Mouse (Mus musculus) heart, postnatal 0 days (tissue): ENCODE measurements at regions not wholly inside any gene's neighbourhood (a gene's known extent, or its start where the extent isn't known, plus 50 kb on each side); places are given as distances from the start of the nearest gene placed in this dataset.

Experiments
- ATAC-seq: fragments of 200-750 bp; cut with Nextera tagmentation; 2 replicates; pipeline ENCODE4 v1.8.0; 2017; ENCODE audit warnings: low read depth, moderate number of reproducible peaks, moderate library complexity; ENCODE audit not compliant: insufficient read depth
- DNase-seq: peaks from one replicate; pipeline ENCODE4 v3.0.0-alpha.2; 2016; ENCODE audit warnings: low spot score
- H3K27ac ChIP-seq: fragments of 300-500 bp; sonication (generic); 2 replicates; pipeline ENCODE4 v1.5.1; 2014; ENCODE audit warnings: low read depth, mild to moderate bottlenecking
- H3K27me3 ChIP-seq: fragments of 300-500 bp; sonication (generic); 2 replicates; pipeline ENCODE4 v1.6.1; 2014; ENCODE audit warnings: low read length, mixed read lengths; ENCODE audit not compliant: control insufficient read depth, insufficient read depth
- H3K36me3 ChIP-seq: fragments of 300-500 bp; sonication (generic); replicated peaks from 2 replicates; pipeline ENCODE4 v1.6.1; 2014; ENCODE audit warnings: low read length, mixed read lengths; ENCODE audit not compliant: control insufficient read depth, insufficient read depth
- H3K4me1 ChIP-seq: fragments of 300-500 bp; sonication (generic); 2 replicates; pipeline ENCODE4 v1.6.1; 2014; ENCODE audit warnings: antibody characterized with exemption; ENCODE audit not compliant: control insufficient read depth, insufficient read depth
- H3K4me2 ChIP-seq: fragments of 300-500 bp; sonication (generic); 2 replicates; pipeline ENCODE4 v1.6.1; 2014; ENCODE audit warnings: low read depth, mild to moderate bottlenecking, low read length, moderate library complexity
- H3K4me3 ChIP-seq: fragments of 300-500 bp; sonication (generic); 2 replicates; pipeline ENCODE4 v1.5.1; 2014; ENCODE audit warnings: low read depth, low read length
- H3K9ac ChIP-seq: fragments of 300-500 bp; sonication (generic); replicated peaks from 2 replicates; pipeline ENCODE4 v1.6.1; 2014; ENCODE audit warnings: low read depth, low read length, mixed read lengths
- H3K9me3 ChIP-seq: fragments of 300-500 bp; sonication (generic); replicated peaks from 2 replicates; pipeline ENCODE4 v1.6.1; 2016; ENCODE audit warnings: low read length; ENCODE audit not compliant: control insufficient read depth
- CTCF ChIP-seq: IDR thresholded peaks from 2 replicates; pipeline ENCODE4 v1.5.1; 2016; ENCODE audit warnings: antibody characterized with exemption, control low read depth, low read depth
- EP300 ChIP-seq: IDR thresholded peaks from 2 replicates; pipeline ENCODE4 v1.6.1; 2016; ENCODE audit warnings: antibody characterized with exemption, low read depth
- WGBS: fragments of 180-500 bp; shearing (Covaris S2); extraction: QIAGEN DNeasy Blood & Tissue Kit; methylation state at CpG from one replicate; pipeline ENCODE4 v1.1.7; 2014; 5-methylcytosine and 5-hydroxymethylcytosine counted together

GRCm38 (mm10) chr4:54497312-54497994 is 447.4 kb upstream of the Zfp462 start:
- no peak for ATAC-seq
- Histone ChIP-seq H3K36me3 (no peaks in the 10 kb centered on the region), H3K4me1 (no peaks in the 10 kb centered on the region), H3K4me3 (no peak overlapping the region), H3K4me2 (no peak overlapping the region), H3K27me3 (no peaks in the 10 kb centered on the region), H3K27ac (no peak overlapping the region), H3K9ac (no peak overlapping the region), H3K9me3 (no peaks in the 10 kb centered on the region)
- DNase-seq, result no peak
- TF ChIP-seq CTCF (no peak), EP300 (no peak)
- 93% methylated on average over 2 of the region's 2 CpGs for WGBS

- 93% methylated on average over 1 of the region's 1 CpGs for WGBS
- Histone ChIP-seq H3K27me3 (no peaks in the 10 kb centered on the region), H3K9ac (no peak overlapping the region), H3K4me2 (no peak overlapping the region), H3K27ac (no peak overlapping the region), H3K4me1 (no peaks in the 10 kb centered on the region), H3K9me3 (no peaks in the 10 kb centered on the region), H3K36me3 (no peaks in the 10 kb centered on the region), H3K4me3 (no peak overlapping the region)
- TF ChIP-seq EP300 (no peak), CTCF (no peak)
- DNase-seq (no peak), ATAC-seq (no peak)
These were observed 428.9 kb upstream of the Zfp462 start for GRCm38 (mm10) chr4:54515934-54516333.

GRCm38 (mm10) chr4:54523283-54523682 is 421.6 kb upstream of the Zfp462 start:
- no peak overlapping the region for H3K4me2 ChIP-seq
- no peaks in the 10 kb centered on the region for H3K9me3 ChIP-seq
- ATAC-seq (no peak), DNase-seq (no peak)
- 21% methylated on average over 5 of the region's 5 CpGs for WGBS
- H3K36me3 ChIP-seq, result no peaks in the 10 kb centered on the region
- peaks cover 14% of the 10 kb centered on the region for H3K4me1 ChIP-seq
- H3K27me3 ChIP-seq, result no peaks in the 10 kb centered on the region
- no peak overlapping the region for H3K9ac ChIP-seq
- H3K4me3 ChIP-seq, result no peak overlapping the region
- H3K27ac ChIP-seq, result no peak overlapping the region
- no peak for TF ChIP-seq EP300
- TF ChIP-seq CTCF, result no peak

GRCm38 (mm10) chr4:54526003-54526586 is 418.8 kb upstream of the Zfp462 start:
- Histone ChIP-seq H3K27me3 (no peaks in the 10 kb centered on the region), H3K27ac (no peak overlapping the region), H3K9ac (no peak overlapping the region), H3K4me2 (no peak overlapping the region), H3K4me3 (no peak overlapping the region), H3K9me3 (no peaks in the 10 kb centered on the region), H3K36me3 (no peaks in the 10 kb centered on the region), H3K4me1 (peaks cover 14% of the 10 kb centered on the region)
- WGBS, result 65% methylated on average over 5 of the region's 5 CpGs
- DNase-seq (no peak), ATAC-seq (no peak)
- TF ChIP-seq EP300 (no peak), CTCF (no peak; the same call in 1 of the 2 replicates)

- Histone ChIP-seq H3K36me3 (no peaks in the 10 kb centered on the region), H3K9ac (no peak overlapping the region), H3K27ac (no peak overlapping the region), H3K4me1 (peaks cover 14% of the 10 kb centered on the region), H3K27me3 (no peaks in the 10 kb centered on the region), H3K9me3 (no peaks in the 10 kb centered on the region), H3K4me2 (no peak overlapping the region), H3K4me3 (no peak overlapping the region)
- 74% methylated on average over 2 of the region's 2 CpGs for WGBS
- DNase-seq, result no peak
- TF ChIP-seq CTCF, result no peak
- no peak for TF ChIP-seq EP300
- ATAC-seq, result no peak
These were observed 417.2 kb upstream of the Zfp462 start for GRCm38 (mm10) chr4:54527660-54528059.

GRCm38 (mm10) chr4:54531739-54532138 is 413.1 kb upstream of the Zfp462 start:
- no peak for DNase-seq
- Histone ChIP-seq H3K27me3 (no peaks in the 10 kb centered on the region), H3K9ac (no peak overlapping the region), H3K9me3 (no peaks in the 10 kb centered on the region), H3K4me2 (no peak overlapping the region), H3K36me3 (no peaks in the 10 kb centered on the region), H3K27ac (no peak overlapping the region), H3K4me1 (no peaks in the 10 kb centered on the region; the same call in 1 of the 2 replicates), H3K4me3 (no peak overlapping the region)
- TF ChIP-seq EP300 (no peak), CTCF (no peak)
- 56% methylated on average over 2 of the region's 2 CpGs for WGBS
- no peak for ATAC-seq
